8 mouse cellular contexts compared by ENCODE assay signal in genomic region chr6:29507447-29508309, GRCm38 (mm10). TPM values are rescaled to one million over a fixed set of nuclear protein-coding genes. Genes with fewer than 3 reads are reported as not detected.
DNase-seq lines count a peak whose midpoint lies in the region; ATAC-seq lines count a peak whose summit lies in the region.

TSS of gene Kcp (minus strand) at chr6:29507952.

- peak within 1 kb of the TSS; percentile 80 for H3K4me2 ChIP-seq in limb, embryonic 11.5 days (ENCODE audit: low read depth, severe bottlenecking)
- peak within 1 kb of the TSS; percentile 69 for H3K4me2 ChIP-seq in neural tube, embryonic 12.5 days (replicated peaks)

- no peaks in the 10 kb centered on the region for H3K9me3 ChIP-seq in heart, embryonic 10.5 days
- H3K9me3 ChIP-seq in limb, embryonic 11.5 days (ENCODE audit: control insufficient read depth, low read length), result no peaks in the 10 kb centered on the region
- H3K9me3 ChIP-seq in neural tube, embryonic 12.5 days, result no peaks in the 10 kb centered on the region

- 1% methylated on average over 47 of the region's 47 CpGs for WGBS in heart, embryonic 10.5 days
- under 1% methylated on average over 45 of the region's 47 CpGs for WGBS in limb, embryonic 11.5 days
- 1% methylated on average over 47 of the region's 47 CpGs for WGBS in neural tube, embryonic 12.5 days

- H3K4me3 ChIP-seq in heart, embryonic 10.5 days, result peak within 1 kb of the TSS; percentile 77
- peak within 1 kb of the TSS; percentile 46; the same call in 1 of the 2 replicates for H3K4me3 ChIP-seq in brown adipose tissue, adult 24 weeks (ENCODE audit: insufficient read depth, low read depth, low read length)
- peak within 1 kb of the TSS; percentile 70 for H3K4me3 ChIP-seq in limb, embryonic 11.5 days (ENCODE audit: low read depth, low read length)
- H3K4me3 ChIP-seq in neural tube, embryonic 12.5 days, result peak within 1 kb of the TSS; percentile 48

- H3K9ac ChIP-seq in limb, embryonic 11.5 days (ENCODE audit: low read length), result peak within 1 kb of the TSS; percentile 68
- peak within 1 kb of the TSS; percentile 55 for H3K9ac ChIP-seq in neural tube, embryonic 12.5 days

- peaks cover 46% of the 10 kb centered on the region for H3K4me1 ChIP-seq in heart, embryonic 10.5 days
- no peaks in the 10 kb centered on the region for H3K4me1 ChIP-seq in brown adipose tissue, adult 24 weeks (ENCODE audit: control insufficient read depth, insufficient read depth, insufficient read length, low read length)
- H3K4me1 ChIP-seq in limb, embryonic 11.5 days (ENCODE audit: control insufficient read depth, insufficient read depth, low read length), result peaks cover 27% of the 10 kb centered on the region
- peaks cover 13% of the 10 kb centered on the region; the same call in 1 of the 2 replicates for H3K4me1 ChIP-seq in neural tube, embryonic 12.5 days

- H3K27ac ChIP-seq in heart, embryonic 10.5 days, result peak within 1 kb of the TSS; percentile 89
- H3K27ac ChIP-seq in brown adipose tissue, adult 24 weeks (replicated peaks; ENCODE audit: low read depth, low read length), result no peak within 1 kb of the TSS
- H3K27ac ChIP-seq in limb, embryonic 11.5 days (replicated peaks; ENCODE audit: low read depth, low read length), result peak within 1 kb of the TSS; percentile 72
- no peak within 1 kb of the TSS for H3K27ac ChIP-seq in neural tube, embryonic 12.5 days

- peaks cover 2% of the 10 kb centered on the region; the same call in 1 of the 2 replicates for H3K36me3 ChIP-seq in heart, embryonic 10.5 days
- H3K36me3 ChIP-seq in limb, embryonic 11.5 days (ENCODE audit: control insufficient read depth, insufficient read depth, low read length), result no peaks in the 10 kb centered on the region
- H3K36me3 ChIP-seq in neural tube, embryonic 12.5 days, result no peaks in the 10 kb centered on the region

- intact Hi-C loops in heart, postnatal 10 days (cut with DNase I), result no loop called here

- no peak for DNase-seq in heart, embryonic 10.5 days (ENCODE audit: low spot score)
- DNase-seq in heart, adult 9 months (ENCODE audit: low spot score in 2 of 2), result no peak
- peak in 1 of 2 experiments; percentile 41 for DNase-seq in heart, postnatal 10 days
- peak; percentile 76 for DNase-seq in limb, embryonic 11.5 days (ENCODE audit: low spot score)
- no peak for DNase-seq in cerebellum, adult 18-20 months

- peak; percentile 39; the same call in 1 of the 2 replicates for ATAC-seq in limb, embryonic 11.5 days (ENCODE audit: insufficient number of reproducible peaks, low FRiP score, low TSS enrichment, low read depth)
- ATAC-seq in neural tube, embryonic 12.5 days (ENCODE audit: low FRiP score, low read depth), result peak; percentile 57
- ATAC-seq in inflammation-experienced regulatory T-cells, adult 6 months, result no peak

- peaks cover 50% of the 10 kb centered on the region for H3K27me3 ChIP-seq in heart, embryonic 10.5 days (ENCODE audit: insufficient read depth, poor library complexity, severe bottlenecking)
- no peaks in the 10 kb centered on the region for H3K27me3 ChIP-seq in limb, embryonic 11.5 days (ENCODE audit: control insufficient read depth, insufficient read depth, low read length)
- H3K27me3 ChIP-seq in neural tube, embryonic 12.5 days (replicated peaks), result peaks cover 45% of the 10 kb centered on the region

RNA-seq across cellular contexts. Expression of gene Kcp, which starts in this region (rescaled TPM):
- 13.8 and 23.3 TPM in 2 replicates for polyA plus RNA-seq in heart, embryonic 10.5 days (2016; fragmentation: Nextera tagmentation; extraction: Ambion mirVana)
- 12.6 and 26.4 TPM in 2 replicates for polyA plus RNA-seq in brown adipose tissue, adult 24 weeks (2012; ENCODE audit: insufficient read depth, insufficient read length, missing spikeins)
- total RNA-seq in heart, postnatal 10 days (2021), result 10 to 100 TPM; 18.9 to 19.9 TPM
- 25.7 and 32.2 TPM in 2 replicates for polyA plus RNA-seq in limb, embryonic 11.5 days (2014; fragmentation: Nextera tagmentation; extraction: Ambion mirVana)
- polyA plus RNA-seq in neural tube, embryonic 12.5 days (2016; fragmentation: Nextera tagmentation; extraction: Ambion mirVana), result 21.1 TPM in 2 replicates
- under 1 TPM in 1 of 3 experiments, not detected in 2; 0.16 TPM for polyA plus RNA-seq in inflammation-experienced regulatory T-cells, adult 6 months (2017; shearing (Covaris generic))

Comparison
In these comparisons a context has a peak if more than half of its experiments do, and no peak if none do; other contexts are left out.
1. RNA of gene Kcp (polyA plus RNA-seq): 12.6 to 26.4 TPM in brown adipose tissue, adult 24 weeks, 25.7 to 32.2 TPM in limb, embryonic 11.5 days, 13.8 to 23.3 TPM in heart, embryonic 10.5 days and 21.1 TPM in neural tube, embryonic 12.5 days; 0.16 TPM in inflammation-experienced regulatory T-cells, adult 6 months; every median in the first group is over 10 times any median in the second.
2. H3K27ac ChIP-seq: peak in heart, embryonic 10.5 days (single experiment) and limb, embryonic 11.5 days (single experiment); none in brown adipose tissue, adult 24 weeks (single experiment) and neural tube, embryonic 12.5 days (single experiment).
3. Peak in every context shown above with its lines, with median percentiles within 50 percentile points of each other: H3K4me3 ChIP-seq.